Mouse (Mus musculus) lung, embryonic 15.5 days (tissue): ENCODE data around the gene Gm38393. TPM values are rescaled to one million over a fixed set of nuclear protein-coding genes. Genes with fewer than 3 reads are reported as not detected.

Experiments used
- polyA plus RNA-seq: library from polyadenylated mRNA; unstranded; fragments of >200 nt; fragmentation: Nextera tagmentation; extraction: Ambion mirVana; gene quantifications from 2 replicates; pipeline ENCODE4 v1.2.1, GENCODE M21; 2015

The Gm38393 gene
- polyA plus RNA-seq, 1 experiment from 2014 or later = 0.19 TPM

Other genes with a start within 250 kb of the Gm38393 start
- 17.9 and 22.5 TPM in 2 replicates for gene Snurf, start within 50 bp of the Gm38393 start, polyA plus RNA-seq
- 36.9 and 38.6 TPM in 2 replicates for gene Snrpn, start 135.2 kb upstream of the Gm38393 start, polyA plus RNA-seq